Mouse (Mus musculus) cerebral cortex, adult 2 months (tissue): Measurements from ENCODE around the gene Map3k11.

ENCODE experiments used
- WGBS: fragments of 180-500 bp; shearing (Covaris S2); methylation state at CpG from one replicate; pipeline ENCODE4 v1.1.7; 2018; 5-methylcytosine and 5-hydroxymethylcytosine counted together

The Map3k11 gene

DNA sequence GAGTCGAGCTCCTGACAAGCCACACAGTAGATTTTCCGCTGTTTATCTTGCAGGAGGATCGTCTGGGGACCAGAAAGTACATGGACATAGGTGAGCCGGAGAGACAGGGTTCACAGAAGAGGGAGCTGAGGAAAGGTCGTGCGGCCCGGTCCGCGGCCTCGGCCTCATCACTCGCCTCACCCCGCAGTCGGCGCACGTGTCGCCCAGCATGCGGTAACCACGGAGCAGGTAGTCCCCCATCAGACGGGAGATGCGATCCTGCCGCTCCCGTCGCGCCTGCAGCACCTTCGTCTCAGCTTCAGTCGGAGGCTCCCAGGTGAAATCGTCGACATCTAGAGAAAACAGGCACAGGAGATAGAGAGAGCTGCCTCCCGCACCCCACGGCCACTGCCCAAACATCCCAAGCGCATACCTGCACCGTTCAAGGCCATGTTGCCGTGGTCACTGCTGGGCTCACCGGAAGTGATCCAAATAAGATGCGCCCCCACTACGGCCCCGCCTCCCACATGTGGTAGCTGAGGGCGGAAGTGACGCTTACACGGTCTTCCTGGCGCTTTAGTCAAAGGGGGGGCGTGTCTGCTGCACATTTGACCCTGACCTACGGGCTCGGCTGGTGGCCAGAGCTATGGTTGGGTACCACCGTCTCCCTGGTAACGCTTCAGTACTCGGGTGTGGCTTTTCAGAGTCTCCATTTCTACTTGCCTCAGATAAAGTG is 42.9 kb downstream of the Map3k11 start:
- WGBS = under 1% methylated on average over 47 of the region's 47 CpGs

- WGBS = 75% methylated on average over 9 of the region's 9 CpGs
These were observed 45.8 kb downstream of the Map3k11 start for GRCm38 (mm10) chr19:5734325-5734724.

GRCm38 (mm10) chr19:5739446-5739845 is 50.9 kb downstream of the Map3k11 start:
- WGBS = 76% methylated on average over 2 of the region's 2 CpGs

GRCm38 (mm10) chr19:5740320-5741317 is 52.1 kb downstream of the Map3k11 start, which contains the start of gene Ltbp3:
Gene Ltbp3 (plus strand): TSS chr19:5740904.
- 45% methylated on average over 14 of the region's 14 CpGs for WGBS

- 1% methylated on average over 55 of the region's 55 CpGs for WGBS
These were observed 53.2 kb downstream of the Map3k11 start for GRCm38 (mm10) chr19:5741641-5742240.

GRCm38 (mm10) chr19:5742241-5742641 is 53.7 kb downstream of the Map3k11 start:
- 10% methylated on average over 32 of the region's 32 CpGs for WGBS

- WGBS = 59% methylated on average over 5 of the region's 5 CpGs
These were observed 55.0 kb downstream of the Map3k11 start for GRCm38 (mm10) chr19:5743576-5743975.

GRCm38 (mm10) chr19:5745756-5746710 is 57.5 kb downstream of the Map3k11 start:
- WGBS = 24% methylated on average over 36 of the region's 36 CpGs

DNA sequence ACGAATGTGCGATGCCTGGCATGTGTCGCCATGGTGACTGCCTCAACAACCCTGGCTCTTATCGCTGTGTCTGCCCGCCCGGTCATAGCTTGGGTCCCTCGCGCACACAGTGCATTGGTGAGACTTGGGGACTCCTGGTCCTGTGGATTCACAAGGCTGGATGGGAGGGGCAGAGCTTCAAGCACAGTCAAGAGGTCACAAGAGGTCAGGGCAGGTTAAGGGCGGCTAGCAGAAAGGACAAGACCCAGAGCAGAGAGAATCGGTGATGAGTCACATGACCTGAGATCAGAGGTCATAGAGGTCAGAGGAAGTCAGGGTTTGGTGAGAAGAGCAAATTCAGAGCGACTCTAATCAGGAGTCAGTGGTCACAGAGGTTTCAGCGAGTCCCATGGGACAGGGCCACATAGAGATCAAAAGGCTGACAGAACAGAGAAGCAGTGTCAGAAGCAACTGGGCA is 58.4 kb downstream of the Map3k11 start:
- 57% methylated on average over 12 of the region's 12 CpGs for WGBS

DNA sequence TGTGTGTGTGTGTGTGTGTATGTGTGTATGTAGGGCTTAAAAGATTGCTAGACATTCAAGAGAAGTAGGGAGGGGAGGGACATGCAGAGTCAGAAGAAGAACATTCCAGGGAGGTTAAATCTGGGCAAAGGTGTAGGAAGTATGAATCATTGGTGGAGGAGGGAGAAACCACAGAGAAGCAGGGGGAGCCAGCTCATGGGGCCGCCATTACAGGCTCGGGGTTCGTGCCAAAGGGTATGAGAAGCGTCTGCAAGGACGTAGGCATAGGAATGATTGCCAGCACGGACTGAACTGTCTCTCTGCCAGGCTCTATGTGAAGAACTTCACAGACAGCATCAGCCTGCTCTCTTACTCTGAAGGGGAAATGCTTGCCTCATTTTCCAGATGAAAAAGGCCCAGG is 60.9 kb downstream of the Map3k11 start:
- 47% methylated on average over 6 of the region's 6 CpGs for WGBS

DNA sequence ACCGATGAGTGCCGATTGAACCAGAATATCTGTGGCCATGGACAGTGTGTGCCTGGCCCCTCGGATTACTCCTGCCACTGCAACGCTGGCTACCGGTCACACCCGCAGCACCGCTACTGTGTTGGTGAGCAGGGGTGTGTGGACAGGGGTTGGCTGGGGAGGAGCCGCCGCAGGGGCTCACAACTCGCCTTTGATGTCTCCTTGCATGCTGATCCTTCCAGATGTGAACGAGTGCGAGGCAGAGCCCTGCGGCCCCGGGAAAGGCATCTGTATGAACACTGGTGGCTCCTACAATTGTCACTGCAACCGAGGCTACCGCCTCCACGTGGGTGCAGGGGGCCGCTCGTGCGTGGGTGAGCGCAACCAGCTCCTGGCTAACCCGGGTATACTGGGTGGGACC is 62.4 kb downstream of the Map3k11 start:
- 49% methylated on average over 22 of the region's 22 CpGs for WGBS

DNA sequence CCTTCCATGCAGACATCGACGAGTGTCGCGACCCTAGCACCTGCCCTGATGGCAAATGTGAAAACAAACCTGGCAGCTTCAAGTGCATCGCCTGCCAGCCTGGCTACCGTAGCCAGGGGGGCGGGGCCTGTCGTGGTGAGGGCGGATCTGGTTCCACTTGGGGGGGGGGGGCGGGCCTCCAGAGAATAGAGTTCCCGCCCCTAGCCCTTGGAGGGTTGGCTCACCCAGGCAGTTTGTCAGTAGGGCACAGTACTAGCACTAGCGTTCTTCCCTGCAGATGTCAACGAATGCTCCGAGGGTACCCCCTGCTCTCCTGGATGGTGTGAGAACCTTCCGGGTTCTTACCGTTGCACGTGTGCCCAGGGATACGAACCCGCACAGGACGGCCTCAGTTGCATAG is 63.2 kb downstream of the Map3k11 start:
- WGBS = 29% methylated on average over 20 of the region's 20 CpGs
